Mouse (Mus musculus): ENCODE data around the gene Fam89b.

DNA sequence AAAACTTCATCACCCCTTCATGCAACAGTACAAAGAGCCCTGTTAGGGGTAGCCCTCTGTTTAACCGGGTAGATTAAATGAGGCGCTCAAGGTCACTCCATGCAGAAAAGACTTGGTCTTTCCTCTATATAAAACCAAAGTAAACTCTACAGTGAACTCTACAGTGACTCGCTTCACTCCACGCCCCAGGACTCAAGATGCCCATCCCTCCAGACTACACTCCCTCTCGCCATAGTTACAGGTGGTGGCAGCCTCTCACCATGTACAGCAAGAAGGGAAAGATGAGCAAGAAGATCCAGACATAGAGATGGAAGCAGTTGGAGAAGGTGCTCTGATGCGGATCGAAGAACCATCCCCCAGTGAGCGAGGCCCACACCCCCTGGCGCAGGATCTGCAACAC is 41.7 kb downstream of the Fam89b start:
- TF ChIP-seq CTCF (IDR thresholded peaks at IDR 0.05; ENCODE audit: control insufficient read depth, insufficient read depth, insufficient replicate concordance, low read depth, low read length) (no peak), POLR2A (IDR thresholded peaks at IDR 0.05; ENCODE audit: control insufficient read depth, low read depth, low read length) (no peak)
